Mouse (Mus musculus) MEL (cell line): ENCODE data around the gene Pigo. TPM values are rescaled to one million over a fixed set of nuclear protein-coding genes. Genes with fewer than 3 reads are reported as not detected.

ENCODE experiments used
- DNase-seq: peaks from one replicate; pipeline ENCODE4 v3.0.0; 2011; ENCODE audit warnings: low read depth, low spot score
- H3K27ac ChIP-seq: 2 replicates; pipeline ENCODE4 v1.5.1; 2012; ENCODE audit warnings: low read depth, mild to moderate bottlenecking, control low read depth, low read length, moderate library complexity; ENCODE audit not compliant: control insufficient read depth
- H3K27me3 ChIP-seq, 2 experiments: fragments of 150-350 bp in 1 of 2; sonication (generic) in 1 of 2; 2 replicates each; pipeline ENCODE4 v1.6.1; 2012; ENCODE audit warnings: low read length in 2 of 2, mild to moderate bottlenecking in 2 of 2, improper control_type of control experiment in 1 of 2, moderate library complexity in 1 of 2; ENCODE audit not compliant: insufficient read depth in 2 of 2, control insufficient read depth in 1 of 2
- H3K36me3 ChIP-seq, 2 experiments: 2 replicates each; pipeline ENCODE4 v1.6.1; 2012 to 2014; ENCODE audit warnings: low read length in 2 of 2, improper control_type of control experiment in 1 of 2, inconsistent platforms in 1 of 2, mild to moderate bottlenecking in 1 of 2; ENCODE audit not compliant: insufficient read depth in 2 of 2, control insufficient read depth in 1 of 2
- H3K4me1 ChIP-seq, 2 experiments: fragments of 150-350 bp in 1 of 2; sonication (generic) in 1 of 2; 2 replicates each; pipeline ENCODE4 v1.6.1; 2012; ENCODE audit warnings: low read length in 2 of 2, improper control_type of control experiment in 1 of 2, mild to moderate bottlenecking in 1 of 2; ENCODE audit not compliant: insufficient read depth in 2 of 2, control insufficient read depth in 1 of 2
- H3K4me3 ChIP-seq, 2 experiments: fragments of 150-350 bp in 1 of 2; sonication (generic) in 1 of 2; 2 replicates each; pipeline ENCODE4 v1.5.1; 2012; ENCODE audit warnings: low read depth in 2 of 2, low read length in 2 of 2, mild to moderate bottlenecking in 2 of 2, moderate library complexity in 2 of 2, control low read depth in 1 of 2, improper control_type of control experiment in 1 of 2; ENCODE audit not compliant: control insufficient read depth in 1 of 2, insufficient read depth in 1 of 2
- H3K79me2 ChIP-seq: 2 replicates; pipeline ENCODE4 v1.6.1; 2012; ENCODE audit warnings: mild to moderate bottlenecking, low read length, moderate library complexity; ENCODE audit not compliant: control insufficient read depth, poor library complexity, insufficient read depth
- H3K9ac ChIP-seq: 2 replicates; pipeline ENCODE4 v1.6.1; 2012; ENCODE audit warnings: low read depth, mild to moderate bottlenecking, control low read depth, low read length, moderate library complexity; ENCODE audit not compliant: control insufficient read depth, poor library complexity, severe bottlenecking
- H3K9me3 ChIP-seq: fragments of 150-350 bp; sonication (generic); replicated peaks from 2 replicates; pipeline ENCODE4 v1.6.1; 2012; ENCODE audit warnings: mild to moderate bottlenecking, low read length, improper control_type of control experiment, moderate library complexity; ENCODE audit not compliant: insufficient read depth
- BHLHE40 ChIP-seq: IDR thresholded peaks from 2 replicates; pipeline ENCODE4 v1.6.1; 2012; ENCODE audit warnings: low read depth, mild to moderate bottlenecking, inconsistent platforms, low read length, improper control_type of control experiment, borderline replicate concordance
- ETS1 ChIP-seq: IDR thresholded peaks from 2 replicates; pipeline ENCODE4 v1.6.1; 2012; ENCODE audit warnings: low read depth, mild to moderate bottlenecking, inconsistent platforms, low read length, improper control_type of control experiment, moderate library complexity
- HCFC1 ChIP-seq: IDR thresholded peaks from 2 replicates; pipeline ENCODE4 v1.6.1; 2012; ENCODE audit warnings: low read depth, mild to moderate bottlenecking, inconsistent platforms, low read length, improper control_type of control experiment, moderate library complexity
- MAFK ChIP-seq: IDR thresholded peaks from 2 replicates; pipeline ENCODE4 v1.6.1; 2011; ENCODE audit warnings: low read depth, mild to moderate bottlenecking, low read length, improper control_type of control experiment, borderline replicate concordance
- MAX ChIP-seq: IDR thresholded peaks from 2 replicates; pipeline ENCODE4 v1.6.1; 2011; ENCODE audit warnings: low read length, improper control_type of control experiment
- MAZ ChIP-seq: IDR thresholded peaks from 2 replicates; pipeline ENCODE4 v1.6.1; 2012; ENCODE audit warnings: low read depth, mild to moderate bottlenecking, inconsistent platforms, low read length, improper control_type of control experiment
- MXI1 ChIP-seq: IDR thresholded peaks from 2 replicates; pipeline ENCODE4 v1.6.1; 2011; ENCODE audit warnings: mild to moderate bottlenecking, low read depth, low read length, improper control_type of control experiment
- NELFE ChIP-seq: IDR thresholded peaks from 2 replicates; pipeline ENCODE4 v1.6.1; 2011; ENCODE audit warnings: low read depth, low read length, improper control_type of control experiment
- POLR2A ChIP-seq, 2 experiments: IDR thresholded peaks; 2 replicates each; pipeline ENCODE4 v1.6.1; 2011 to 2012; ENCODE audit warnings: low read length in 2 of 2, mild to moderate bottlenecking in 2 of 2, control low read depth in 1 of 2, improper control_type of control experiment in 1 of 2, low read depth in 1 of 2, moderate library complexity in 1 of 2; ENCODE audit not compliant: control insufficient read depth in 1 of 2, insufficient read depth in 1 of 2, poor library complexity in 1 of 2
- POLR2AphosphoS2 ChIP-seq: IDR thresholded peaks from 2 replicates; pipeline ENCODE4 v1.6.1; 2011; ENCODE audit warnings: low read length, improper control_type of control experiment
- TBP ChIP-seq: IDR thresholded peaks from 2 replicates; pipeline ENCODE4 v1.8.0; 2011; ENCODE audit warnings: low read depth, low read length, improper control_type of control experiment
- UBTF ChIP-seq: IDR thresholded peaks from 2 replicates; pipeline ENCODE4 v1.6.1; 2012; ENCODE audit warnings: low read depth, mild to moderate bottlenecking, inconsistent platforms, low read length, improper control_type of control experiment, moderate library complexity, borderline replicate concordance; ENCODE audit not compliant: insufficient read depth
- ZMIZ1 ChIP-seq: IDR thresholded peaks from 2 replicates; pipeline ENCODE4 v1.6.1; 2012; ENCODE audit warnings: low read depth, mild to moderate bottlenecking, inconsistent platforms, low read length, improper control_type of control experiment, moderate library complexity
- polyA plus RNA-seq, 2 experiments: library from polyadenylated mRNA; stranded (reverse) in 1 of 2; unstranded in 1 of 2; fragments of >175 nt in 1 of 2; fragments of >200 nt in 1 of 2; gene quantifications; 2 replicates each; pipeline versions ENCODE4 v1.2.1 to v1.2.4; 2012; ENCODE audit warnings: low replicate concordance in 2 of 2, low read depth in 1 of 2; ENCODE audit not compliant: insufficient read length in 2 of 2, insufficient read depth in 1 of 2, missing spikeins in 1 of 2
- total RNA-seq: library from RNA; depleted of rRNA; stranded (reverse); fragments of 300-350 nt; gene quantifications from 2 replicates; pipeline ENCODE4 v1.2.3, GENCODE M21; 2012

Pigo gene
- total and polyA plus RNA-seq, 3 experiments = 22.3 to 36.1 TPM; not detected in 1

DNA sequence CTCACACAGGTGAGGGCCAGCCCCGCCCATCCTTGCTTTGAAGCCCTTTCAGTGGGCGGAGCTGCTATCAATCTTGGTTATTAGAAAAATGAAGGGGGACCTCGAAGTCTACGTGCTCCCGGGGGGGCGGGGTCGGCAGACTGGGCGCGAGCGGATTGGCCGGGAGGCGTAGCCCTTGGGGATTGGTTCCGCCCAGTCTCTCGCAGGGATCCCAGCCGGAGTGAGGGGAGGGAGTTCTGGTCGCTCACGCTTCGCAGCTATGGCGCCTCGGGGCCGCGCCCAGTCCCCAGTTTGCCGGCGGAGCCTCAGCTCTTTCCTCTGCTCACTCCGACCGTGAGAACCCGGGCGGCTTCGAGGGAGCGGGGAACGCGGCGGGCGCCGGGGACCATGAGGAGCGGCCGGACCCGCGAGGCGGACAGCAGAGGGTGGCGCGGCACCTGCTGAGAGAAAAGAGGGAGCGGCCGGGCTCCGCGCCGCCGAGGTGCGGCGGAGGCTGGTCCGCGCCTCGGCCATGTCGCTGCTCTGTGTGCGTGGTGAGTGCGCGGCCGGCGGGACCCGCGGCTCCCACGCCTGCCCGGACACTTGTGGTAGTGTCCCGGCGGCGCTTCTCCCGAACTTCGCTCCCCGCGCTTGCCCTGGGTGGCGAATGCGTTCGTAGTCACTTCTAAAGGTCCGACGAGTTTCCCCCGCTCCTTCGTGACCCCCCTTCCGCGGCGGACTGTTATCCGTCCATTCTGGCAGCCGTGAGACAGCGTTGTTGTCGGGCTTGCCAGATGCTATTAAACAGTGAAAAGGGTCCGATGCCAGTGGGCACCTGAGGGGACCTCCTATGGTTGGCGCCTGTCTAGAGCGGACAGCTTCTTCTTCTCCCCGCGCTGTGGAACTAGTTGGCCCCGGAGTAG is 33.4 kb upstream of the Pigo start, which contains the start of gene Unc13b:
Gene Unc13b (plus strand): TSS at position 201 of the 902 bp plus-strand sequence.
- peak; percentile 38; the same call in 1 of the 2 replicates for TF ChIP-seq BHLHE40
- 0 out of 2 replicates have a peak, but pooled peaks have one; percentile 74 for TF ChIP-seq UBTF
- no peak for TF ChIP-seq ETS1
- TF ChIP-seq NELFE = peak; percentile 67; the same call in 1 of the 2 replicates
- TF ChIP-seq MXI1 = peak; percentile 48
- 0 out of 2 replicates have a peak, but pooled peaks have one; percentile 44 for TF ChIP-seq ZMIZ1
- peak; percentile 36; the same call in 1 of the 2 replicates for TF ChIP-seq TBP
- peak; percentile 51 to 80; a peak in 3 of 4 replicates for TF ChIP-seq POLR2A (IDR thresholded peaks at IDR 0.05; ENCODE audit: control insufficient read depth in 1 of 2, insufficient read depth in 1 of 2, low read depth in 1 of 2, low read length in 2 of 2, poor library complexity in 1 of 2)
- TF ChIP-seq POLR2AphosphoS2 = peak; percentile 60; the same call in 1 of the 2 replicates
- TF ChIP-seq MAZ = no peak
- TF ChIP-seq MAFK = no peak
- TF ChIP-seq MAX = peak; percentile 51; the same call in 1 of the 2 replicates
- peak; percentile 34; the same call in 1 of the 2 replicates for TF ChIP-seq HCFC1
- Histone ChIP-seq H3K4me3 (peak within 1 kb of the TSS; percentile 77 to 82), H3K27me3 (no peaks in the 10 kb centered on the region)

DNA sequence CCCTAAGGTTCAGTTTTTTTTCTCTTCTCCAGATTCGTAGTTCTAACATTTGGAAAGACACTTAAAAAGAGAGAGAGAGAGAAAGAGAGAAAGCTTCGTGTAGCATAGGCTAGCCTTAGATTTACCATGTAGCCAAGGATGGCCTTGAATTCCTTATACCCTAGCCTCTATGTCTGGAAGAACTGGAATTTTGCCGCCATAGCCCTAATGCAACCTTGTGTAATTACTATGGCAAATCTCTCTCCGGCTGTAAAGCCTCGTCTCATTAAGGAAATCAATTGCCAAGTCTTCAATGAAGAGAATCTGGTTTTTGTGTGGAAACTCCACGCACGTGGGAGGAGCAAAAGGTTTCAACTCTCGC is 32.8 kb upstream of the Pigo start:
- Histone ChIP-seq H3K9me3 (no peaks in the 10 kb centered on the region), H3K79me2 (no peaks in the 10 kb centered on the region; the same call in 1 of the 2 replicates), H3K4me1 (peaks cover 3 to 7% of the 10 kb centered on the region in 2 experiments; a peak in 3 of 4 replicates), H3K27me3 (no peaks in the 10 kb centered on the region), H3K27ac (no peak overlapping the region), H3K36me3 (peaks cover 0 to 10% of the 10 kb centered on the region in 2 experiments; a peak in 2 of 4 replicates)
- TF ChIP-seq ETS1 (no peak), MAX (peak; percentile 8; the same call in 1 of the 2 replicates)
- TF ChIP-seq, all 39 proteins: peak for 1
- DNase-seq = no peak
- Histone ChIP-seq H3K9ac (peak overlapping the region; percentile 19; the same call in 1 of the 2 replicates), H3K4me3 (peak overlapping the region; percentile 35 to 36)

More for the DNA sequence above, 33.4 kb upstream of the Pigo start, which contains the start of gene Unc13b:
- H3K4me1 ChIP-seq = peaks cover 3 to 7% of the 10 kb centered on the region in 2 experiments; a peak in 3 of 4 replicates
- peak; percentile 98 for DNase-seq
- peak within 1 kb of the TSS; percentile 86 for H3K9ac ChIP-seq
- no peaks in the 10 kb centered on the region for H3K9me3 ChIP-seq
- peak within 1 kb of the TSS; percentile 15; the same call in 1 of the 2 replicates for H3K27ac ChIP-seq
- H3K36me3 ChIP-seq = peaks cover 0 to 10% of the 10 kb centered on the region in 2 experiments; a peak in 2 of 4 replicates
- no peaks in the 10 kb centered on the region; the same call in 1 of the 2 replicates for H3K79me2 ChIP-seq
